Mouse (Mus musculus) c-Kit-positive CD71-positive TER-119-positive erythroid progenitor cells, embryonic 14.5 days (primary cell): ENCODE measurements around the gene Gm26602.

Experiments
- DNase-seq: peaks from one replicate; pipeline ENCODE4 v3.0.0-alpha.2; 2013; ENCODE audit warnings: low spot score

The Gm26602 gene

DNA sequence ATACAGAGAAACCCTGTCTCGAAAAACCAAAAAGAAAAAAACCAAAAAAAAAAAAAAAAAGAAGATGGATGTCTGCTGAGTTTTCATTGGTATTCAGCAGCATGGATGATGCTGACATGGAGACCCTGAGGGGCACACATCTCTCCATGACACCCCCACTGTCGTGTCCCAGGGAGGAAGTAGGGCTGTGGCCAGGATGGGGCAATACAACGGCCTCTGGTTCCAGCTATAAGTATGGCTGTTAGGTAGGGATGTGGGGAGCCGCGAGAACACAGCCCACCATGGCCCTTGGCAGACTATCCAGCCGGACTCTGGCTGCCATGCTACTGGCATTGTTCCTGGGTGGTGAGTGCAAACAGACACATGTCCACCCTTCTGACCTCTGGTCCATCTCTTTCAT, 24.6 kb upstream of the Gm26602 start, which contains the start of gene Elane:
Gene Elane, plus strand, starts transcription at position 194 of the 400 bp plus-strand sequence.
- no peak for DNase-seq

DNA sequence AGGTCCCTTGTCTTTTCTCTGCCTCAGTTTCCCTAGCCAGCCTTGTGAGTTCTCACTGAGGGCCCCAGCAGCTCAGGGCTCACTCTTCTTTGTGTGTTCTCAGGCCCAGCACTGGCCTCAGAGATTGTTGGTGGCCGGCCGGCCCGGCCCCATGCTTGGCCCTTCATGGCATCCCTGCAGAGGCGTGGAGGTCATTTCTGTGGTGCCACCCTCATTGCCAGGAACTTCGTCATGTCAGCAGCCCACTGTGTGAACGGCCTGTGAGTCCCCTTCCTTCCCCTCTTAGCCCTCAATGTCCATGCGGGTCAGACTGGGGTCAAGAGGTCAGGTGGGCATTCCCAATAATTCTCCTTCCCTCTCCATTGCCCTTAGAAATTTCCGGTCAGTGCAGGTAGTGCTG, 24.0 kb upstream of the Gm26602 start:
- DNase-seq: no peak

DNA sequence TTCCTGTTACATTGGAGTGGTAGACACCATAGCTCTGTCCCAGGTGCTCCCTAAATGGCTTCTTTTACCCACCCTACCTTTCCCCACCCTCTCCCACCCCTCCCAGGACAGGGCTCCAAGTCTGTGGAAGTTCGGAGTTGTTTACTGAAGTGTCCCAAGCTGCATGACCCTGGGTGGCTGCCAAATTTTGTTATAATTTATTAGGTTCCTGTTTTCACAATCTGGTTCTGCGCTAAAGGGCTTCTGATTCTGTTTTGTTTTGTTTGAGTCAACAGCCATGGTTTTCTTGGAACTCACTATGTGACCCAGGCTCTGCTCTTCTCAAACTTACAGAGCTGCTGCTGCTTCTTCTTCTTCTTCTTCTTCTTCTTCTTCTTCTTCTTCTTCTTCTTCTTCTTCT, 21.3 kb upstream of the Gm26602 start:
- no peak for DNase-seq

DNA sequence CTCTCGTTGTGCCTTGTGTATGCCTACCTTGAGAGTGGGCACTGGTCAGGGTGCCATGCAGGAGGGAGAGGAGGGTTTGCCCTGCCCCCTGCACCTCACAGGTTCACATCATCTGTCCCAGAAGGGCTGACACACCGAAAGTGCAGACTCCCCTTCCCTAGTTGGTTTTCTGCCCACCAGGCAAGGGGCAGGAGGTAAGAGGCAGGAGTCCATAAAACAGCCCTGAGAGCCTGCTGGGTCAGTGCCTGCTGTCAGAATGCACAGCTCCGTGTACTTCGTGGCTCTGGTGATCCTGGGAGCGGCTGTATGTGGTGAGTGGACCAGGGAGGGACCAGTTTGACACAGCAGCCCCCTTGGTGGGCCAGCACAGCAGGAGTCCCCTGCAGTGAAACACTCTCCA, 20.0 kb upstream of the Gm26602 start, which contains the start of gene Cfd:
Gene Cfd, plus strand, starts transcription at position 184 of the 400 bp plus-strand sequence.
- DNase-seq: no peak

DNA sequence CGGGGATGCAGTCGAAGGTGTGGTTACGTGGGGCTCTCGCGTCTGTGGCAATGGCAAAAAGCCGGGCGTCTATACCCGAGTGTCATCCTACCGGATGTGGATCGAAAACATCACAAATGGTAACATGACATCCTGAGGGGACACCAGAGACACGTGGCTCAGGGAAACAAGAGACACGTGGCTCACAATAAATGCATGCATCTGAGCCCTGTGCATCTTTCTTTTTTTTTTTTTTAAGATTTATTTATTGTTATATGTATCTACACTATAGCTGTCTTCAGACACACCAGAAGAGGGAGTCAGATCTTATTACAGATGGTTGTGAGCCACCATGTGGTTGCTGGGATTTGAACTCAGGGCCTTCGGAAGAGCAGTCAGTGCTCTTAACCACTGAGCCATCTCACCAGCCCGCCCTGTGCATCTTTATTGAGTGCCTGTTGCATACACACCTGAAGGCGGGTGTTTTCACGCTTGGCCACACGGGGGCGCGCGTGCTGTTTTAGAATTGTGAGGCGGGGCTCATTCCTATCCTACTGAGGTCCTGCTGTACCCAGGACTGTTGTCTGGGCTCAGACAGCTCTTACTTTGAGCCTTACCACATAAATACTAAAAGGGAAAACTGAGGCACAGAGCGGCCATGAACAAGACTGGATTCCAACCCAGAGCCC, 18.1 kb upstream of the Gm26602 start:
- peak; percentile 74 for DNase-seq

DNA sequence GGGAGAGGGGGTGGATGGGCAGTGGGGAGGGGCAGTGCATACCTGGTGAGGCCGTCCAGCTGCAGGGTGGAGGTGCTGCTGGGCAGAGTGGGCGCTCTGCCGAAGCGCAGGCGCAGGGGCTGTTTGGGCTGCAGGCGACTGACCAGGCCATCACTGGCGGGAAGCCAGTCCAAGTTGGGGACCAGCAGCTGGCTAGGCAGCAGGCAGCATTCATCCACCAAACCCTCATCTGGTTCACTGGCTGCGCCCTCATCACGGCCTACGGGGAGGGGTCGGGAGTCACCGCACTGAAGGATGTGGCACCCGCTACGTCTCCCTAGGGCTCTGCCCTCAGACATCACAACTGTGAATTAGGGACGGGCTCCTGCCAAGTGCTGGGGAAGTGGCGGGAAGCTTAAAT, 14.3 kb upstream of the Gm26602 start:
- no peak for DNase-seq

DNA sequence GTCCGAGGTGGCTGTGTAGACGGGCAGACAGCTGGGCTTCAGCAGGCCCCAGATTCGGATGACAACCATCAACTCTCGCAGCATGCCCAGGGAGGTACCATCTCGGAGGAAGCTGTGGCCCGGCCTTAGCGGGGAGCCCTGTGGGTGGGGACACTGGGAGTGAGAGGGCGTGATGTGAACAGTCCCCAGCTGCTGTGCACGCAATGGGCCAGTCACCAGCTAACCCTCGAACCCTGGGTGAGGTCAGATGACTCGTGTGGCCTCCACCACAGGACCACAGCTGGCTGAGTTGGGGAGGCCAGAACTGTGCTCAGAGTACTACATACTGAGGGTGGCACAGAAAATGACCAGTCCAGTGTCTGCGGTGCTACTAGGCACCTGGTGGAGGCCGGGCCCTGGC, 13.8 kb upstream of the Gm26602 start:
- no peak for DNase-seq

DNA sequence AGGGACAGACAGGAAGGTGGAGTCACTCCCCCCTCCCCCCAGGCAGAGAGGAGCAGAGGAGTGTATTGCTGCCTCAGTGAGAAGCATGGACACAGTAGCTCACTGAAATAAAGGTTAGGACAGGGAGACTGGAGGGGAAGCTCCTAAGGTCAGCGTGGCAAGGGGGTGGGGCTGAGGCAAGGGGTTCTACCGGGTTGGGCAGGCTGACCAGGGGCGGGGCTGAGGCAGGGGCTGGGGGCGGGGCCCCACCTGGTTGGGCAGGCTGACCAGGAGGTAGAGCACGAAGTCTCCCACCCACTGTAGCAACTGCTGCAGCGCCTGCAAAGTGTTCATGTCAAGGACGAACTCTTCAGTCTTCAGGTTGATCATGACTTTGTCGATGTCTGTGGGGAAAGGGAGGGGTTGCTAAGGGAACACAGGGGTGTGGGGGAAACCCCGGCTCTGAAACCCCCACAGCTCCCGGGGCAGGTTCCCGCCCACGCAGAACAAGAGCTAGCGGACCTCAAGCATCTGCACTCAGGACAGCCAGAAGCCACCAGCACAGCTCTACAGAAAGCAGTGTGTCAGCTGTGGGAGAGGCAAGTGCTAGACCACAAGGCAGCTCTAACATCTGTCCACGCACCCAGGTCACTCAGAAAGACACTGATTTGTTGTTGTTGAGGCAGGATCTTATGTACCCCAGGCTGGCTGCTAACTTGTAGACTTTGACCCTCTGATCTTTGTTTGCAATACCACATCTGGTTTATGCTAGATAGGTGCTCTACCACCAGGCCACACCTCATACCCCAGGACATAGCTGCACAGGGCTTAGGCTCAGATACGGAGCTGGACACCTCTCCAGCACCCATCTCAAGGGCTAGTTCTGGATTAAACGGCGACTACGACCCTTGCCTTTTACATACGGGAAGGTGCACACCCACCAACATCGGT, 13.1 kb upstream of the Gm26602 start:
- DNase-seq: no peak

DNA sequence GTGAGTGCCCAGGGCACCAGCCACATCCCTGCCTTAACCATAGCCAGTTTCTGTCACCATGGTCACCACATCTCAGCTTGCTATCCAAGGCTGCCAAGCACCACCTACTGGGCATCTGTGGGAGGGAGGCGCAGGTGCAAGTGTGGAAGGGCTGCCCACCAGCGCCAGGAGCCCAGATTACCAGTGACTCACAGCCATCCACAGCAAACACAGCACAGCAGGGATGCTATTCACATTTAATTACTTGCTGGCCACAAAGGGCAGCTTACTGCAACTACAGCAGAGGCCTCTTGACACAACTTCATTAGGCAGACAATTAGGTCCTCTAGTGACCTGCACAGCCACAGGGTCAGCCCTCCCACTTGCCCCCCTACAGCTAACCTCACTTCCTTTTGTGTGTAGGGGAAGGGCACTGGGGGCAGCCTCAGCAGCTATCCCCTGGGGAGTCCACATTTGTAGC, 9.7 kb upstream of the Gm26602 start:
- DNase-seq: no peak

DNA sequence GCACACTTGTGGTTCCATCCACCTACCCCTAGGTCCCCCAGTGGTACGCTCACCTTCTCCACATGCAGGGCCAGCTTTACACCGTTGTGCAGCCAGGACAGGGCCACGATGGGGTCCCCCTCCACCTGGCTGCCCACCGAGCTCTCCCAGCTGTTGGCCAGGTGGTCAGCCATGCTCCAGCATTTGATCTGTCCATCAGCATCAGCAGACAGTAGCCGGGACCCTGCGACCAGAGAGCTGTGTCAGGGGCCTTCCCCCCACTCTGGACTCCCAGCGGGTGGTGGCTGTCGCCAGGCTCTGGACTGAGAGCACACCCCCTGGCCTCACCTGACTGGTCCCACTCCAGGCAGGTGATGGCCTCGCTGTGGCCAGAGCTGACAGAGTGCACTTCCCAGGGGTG, 3.9 kb upstream of the Gm26602 start:
- no peak for DNase-seq

DNA sequence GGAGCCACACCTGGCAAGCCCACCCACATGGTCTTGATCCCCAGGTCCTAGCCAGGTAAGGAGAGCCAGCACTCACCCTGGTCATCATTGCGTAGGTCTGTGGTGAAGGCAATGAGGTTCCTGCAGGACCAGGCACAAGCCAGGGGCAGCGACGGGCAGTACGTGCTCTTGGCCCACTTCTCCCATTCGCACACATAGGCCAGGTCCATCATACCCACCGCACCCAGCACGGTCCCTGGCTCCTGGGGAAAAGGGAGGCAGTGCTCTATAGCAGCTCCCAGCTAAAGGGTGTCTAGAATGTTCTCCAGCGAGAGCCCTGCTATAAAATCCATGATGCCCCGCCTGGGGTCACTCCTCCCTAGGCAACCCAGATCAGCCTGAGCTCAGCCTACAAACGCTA, 3.2 kb upstream of the Gm26602 start:
- no peak for DNase-seq

DNA sequence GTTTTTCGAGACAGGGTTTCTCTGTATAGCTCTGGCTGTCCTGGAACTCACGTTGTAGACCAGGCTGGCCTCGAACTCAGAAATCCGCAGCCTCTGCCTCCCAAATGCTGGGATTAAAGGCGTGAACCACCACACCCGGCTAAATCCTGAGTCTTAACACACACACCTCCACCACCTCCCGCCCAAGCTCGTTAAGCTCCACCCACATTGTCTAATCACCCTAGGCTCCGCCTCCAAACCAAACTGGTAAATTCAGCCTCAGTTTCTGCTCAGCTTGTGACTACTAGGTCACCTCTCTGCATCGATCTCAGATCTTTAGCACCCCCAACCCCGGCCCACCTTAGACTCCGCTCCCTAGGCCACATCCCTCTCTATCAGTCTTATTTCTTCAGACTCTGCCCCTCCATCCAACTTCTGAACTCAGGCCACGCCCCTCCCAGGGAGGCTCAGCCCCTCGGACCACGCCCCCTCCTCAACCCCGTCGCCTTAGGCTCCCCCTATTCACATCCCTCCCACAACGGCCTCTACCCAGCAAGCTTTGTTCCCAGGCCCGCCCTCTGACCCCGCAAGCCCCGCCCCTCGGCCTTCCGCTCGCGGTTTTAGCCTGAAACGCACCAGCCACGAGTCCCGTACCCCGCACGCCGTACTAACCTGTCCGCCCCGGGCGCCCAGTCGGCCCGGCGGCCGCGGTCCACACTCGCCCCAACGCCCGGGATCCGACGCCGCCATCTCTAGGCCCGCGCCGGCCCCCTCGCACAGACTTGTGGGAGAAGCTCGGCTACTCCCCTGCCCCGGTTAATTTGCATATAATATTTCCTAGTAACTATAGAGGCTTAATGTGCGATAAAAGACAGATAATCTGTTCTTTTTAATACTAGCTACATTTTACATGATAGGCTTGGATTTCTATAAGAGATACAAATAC, 2.2 kb upstream of the Gm26602 start, which contains the start of gene Med16:
Gene Med16, minus strand, starts transcription at position 757 of the 925 bp plus-strand sequence.
- peak; percentile 93 for DNase-seq

DNA sequence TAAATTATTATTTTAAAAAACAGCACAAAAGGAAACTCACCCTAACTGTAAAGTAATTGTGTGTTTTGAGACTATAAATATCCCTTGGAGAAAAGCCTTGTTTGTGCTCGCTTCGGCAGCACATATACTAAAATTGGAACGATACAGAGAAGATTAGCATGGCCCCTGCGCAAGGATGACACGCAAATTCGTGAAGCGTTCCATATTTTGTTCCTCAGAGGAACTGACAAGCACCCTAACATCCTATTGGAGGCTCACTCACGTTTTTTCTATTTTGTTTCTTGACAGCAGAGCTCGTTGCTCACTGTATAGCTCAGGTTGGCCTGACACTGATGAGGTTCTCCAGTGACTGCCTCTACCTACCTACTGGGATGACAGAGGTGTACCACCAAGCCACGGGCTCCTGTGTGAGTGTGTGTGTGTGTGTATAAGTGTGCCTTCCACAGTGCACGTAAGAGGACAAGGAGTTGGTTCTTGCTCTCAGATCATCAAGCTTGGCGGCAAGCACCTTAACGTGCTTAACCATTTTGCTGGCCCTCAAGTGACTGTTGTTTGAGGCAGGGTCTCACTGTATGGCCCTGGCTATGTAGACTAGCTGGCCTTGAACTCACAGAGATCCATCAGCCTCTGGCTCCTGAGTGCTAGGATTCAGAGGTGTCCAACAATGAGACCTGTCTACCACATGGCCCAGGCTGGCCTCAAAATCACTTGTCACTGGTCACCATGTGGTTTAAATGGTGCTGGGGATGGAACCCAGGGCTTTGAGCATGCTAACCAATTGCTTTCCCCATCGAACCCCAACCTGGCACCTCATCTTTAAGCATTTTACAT, 1.3 kb upstream of the Gm26602 start:
- DNase-seq: peak; percentile 53

DNA sequence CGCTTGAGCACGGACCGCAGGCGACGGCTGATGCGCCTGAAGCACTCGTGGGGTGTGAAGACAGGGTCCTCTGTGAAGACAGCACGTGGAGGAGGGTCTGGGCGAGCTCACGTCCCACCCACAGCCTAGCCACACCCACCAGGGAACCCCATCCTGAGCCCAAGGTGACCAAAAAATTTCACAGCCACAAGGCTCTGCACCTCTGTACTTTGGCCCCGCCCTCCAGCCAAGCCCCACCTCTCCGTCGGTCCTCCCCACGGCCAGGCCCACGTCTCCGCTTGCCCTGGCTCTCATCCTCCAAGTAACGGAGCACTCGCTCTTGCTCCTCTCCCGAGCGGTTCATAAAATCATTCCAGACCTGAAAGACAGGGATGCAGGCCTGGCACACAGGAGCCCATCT, 1.8 kb downstream of the Gm26602 start:
- DNase-seq: no peak

DNA sequence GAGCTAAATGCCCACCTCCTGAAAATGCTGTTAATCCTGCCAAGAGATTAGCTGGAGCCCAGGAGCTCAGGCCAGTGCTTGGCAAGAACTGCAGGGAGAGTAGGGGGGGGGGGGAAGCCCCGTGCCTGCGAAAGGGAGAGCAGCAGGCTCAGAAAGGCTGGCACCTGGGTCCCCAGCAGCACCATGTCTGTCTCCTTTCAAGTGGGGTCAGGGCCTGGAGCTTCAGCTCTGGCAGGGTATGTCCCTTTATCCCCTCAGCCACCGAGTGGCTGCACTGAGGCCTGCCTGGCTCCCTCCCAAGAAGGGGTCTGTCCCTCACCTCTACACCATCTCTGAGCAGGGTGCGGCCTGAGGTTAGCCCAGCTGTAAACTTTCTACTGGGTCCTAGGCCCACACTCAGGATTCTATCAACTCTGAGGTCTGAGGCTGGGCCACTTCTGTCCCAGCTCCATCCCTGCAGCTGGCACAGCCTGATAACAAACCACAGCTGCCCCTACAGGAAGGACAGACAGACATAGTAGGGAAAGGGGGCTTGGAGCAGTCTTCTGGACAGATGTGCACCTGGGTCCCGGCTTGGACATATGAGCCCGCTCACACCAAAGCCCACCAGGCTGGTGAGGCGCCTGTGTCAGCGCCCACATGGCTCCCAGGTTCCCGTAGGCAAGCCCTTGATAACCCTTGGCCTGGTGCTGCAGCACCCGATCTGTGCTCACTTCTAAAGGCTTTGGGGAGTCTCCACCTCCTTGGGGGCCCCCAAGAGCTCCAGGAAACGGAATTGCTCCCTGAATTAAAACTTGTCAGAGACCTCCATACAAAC, 3.7 kb downstream of the Gm26602 start:
- DNase-seq: peak; percentile 69

DNA sequence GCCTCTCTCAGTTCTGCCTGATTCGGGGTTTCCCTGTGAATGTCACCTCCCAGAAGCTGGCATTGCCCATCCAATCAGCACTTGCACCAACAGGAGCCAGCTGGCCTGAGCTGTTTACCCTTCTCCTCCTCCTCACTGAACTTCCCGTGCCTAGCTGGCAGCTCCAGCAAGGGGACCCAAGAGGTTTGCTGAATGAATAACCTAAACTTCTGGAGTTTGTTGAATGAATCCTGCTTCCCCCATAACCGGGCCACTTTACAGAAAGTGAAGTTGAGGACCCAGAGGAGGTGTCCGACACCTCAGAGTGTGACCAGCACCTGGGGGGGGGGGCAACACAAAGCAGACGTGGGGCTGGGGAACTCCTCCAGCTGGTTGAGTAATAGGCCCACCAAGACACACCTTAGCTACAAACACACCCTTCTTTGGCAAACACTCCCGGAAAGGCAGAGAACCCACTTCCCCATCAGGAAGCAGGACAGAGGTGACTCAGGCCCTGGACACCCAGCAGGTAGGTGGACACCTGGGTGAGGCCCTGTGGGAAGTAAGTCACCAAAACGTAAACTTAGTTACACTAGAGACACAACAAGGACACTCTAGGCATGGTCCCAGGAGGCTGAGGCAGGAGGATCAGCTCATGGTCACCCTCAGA, 4.4 kb downstream of the Gm26602 start:
- DNase-seq: no peak

DNA sequence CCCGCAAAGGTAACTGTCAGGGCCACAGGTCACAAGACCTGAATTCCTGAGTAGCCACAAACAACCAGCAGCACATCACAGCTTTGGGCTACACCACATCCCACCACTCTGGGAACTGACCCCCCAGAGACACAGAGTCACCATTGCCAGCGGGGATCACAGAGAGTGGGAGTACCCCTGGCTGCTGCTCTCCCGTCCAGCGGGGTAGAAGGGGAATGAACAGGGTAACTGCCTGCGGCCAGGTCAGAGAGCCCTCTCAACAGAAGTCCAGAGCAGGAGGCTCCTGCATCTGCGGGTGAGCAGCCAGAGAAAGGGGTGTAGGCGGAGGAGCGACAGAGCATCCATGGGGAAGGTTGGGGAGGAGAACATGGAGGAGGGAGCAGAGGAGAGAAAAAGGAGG, 5.4 kb downstream of the Gm26602 start:
- no peak for DNase-seq

DNA sequence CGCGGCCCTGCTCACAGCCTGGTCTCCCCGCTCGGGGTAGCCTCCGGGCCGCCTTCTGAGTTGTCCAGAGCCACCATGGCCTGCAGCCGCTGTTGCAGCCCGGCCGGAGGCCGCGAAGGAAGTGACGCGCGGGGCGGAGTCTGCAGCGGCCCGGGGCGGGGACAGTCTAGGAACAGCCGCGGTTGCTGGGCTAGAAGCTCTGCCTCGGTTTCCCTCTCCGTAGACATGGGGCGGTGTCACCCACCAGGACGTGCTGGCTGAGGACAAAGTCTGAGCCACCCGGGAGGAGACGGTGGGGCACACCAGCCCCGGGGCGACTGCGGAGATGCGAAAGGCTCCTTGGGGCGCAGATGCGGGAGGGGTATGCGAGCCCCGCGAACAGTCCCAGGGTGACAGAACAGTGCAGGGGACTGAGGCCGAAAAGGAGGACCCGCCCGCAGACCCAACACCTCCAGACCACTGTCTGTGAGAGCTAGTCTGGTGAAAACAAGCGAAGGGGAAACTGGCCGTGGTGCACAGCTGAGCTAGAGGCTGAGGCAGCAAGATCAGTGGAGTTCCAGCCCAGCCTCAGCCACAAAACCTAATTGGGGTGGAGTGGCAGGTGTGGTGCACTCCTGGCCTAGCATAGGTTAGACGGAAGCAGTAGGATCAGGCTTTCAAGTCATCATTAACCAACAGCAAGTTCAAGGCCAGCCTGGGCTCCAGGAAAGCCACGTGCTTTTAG, 6.3 kb downstream of the Gm26602 start, which contains the start of gene Kiss1r:
Gene Kiss1r, plus strand, starts transcription at position 164 of the 724 bp plus-strand sequence.
- DNase-seq: peak; percentile 68
